Mouse (Mus musculus) olfactory bulb, adult 2 months (tissue): ENCODE results near the gene Foxn1.

Experiments used
- CTCF ChIP-seq: fragments of 200-500 bp; IDR thresholded peaks from 2 replicates; pipeline ENCODE4 v1.5.1; 2012; ENCODE audit warnings: low read depth, mild to moderate bottlenecking, low read length, moderate library complexity; ENCODE audit not compliant: insufficient read depth
- POLR2A ChIP-seq: fragments of 200-500 bp; IDR thresholded peaks from 2 replicates; pipeline ENCODE4 v1.6.1; 2012; ENCODE audit warnings: mild to moderate bottlenecking, low read depth, low read length, moderate library complexity; ENCODE audit not compliant: insufficient read depth

DNA sequence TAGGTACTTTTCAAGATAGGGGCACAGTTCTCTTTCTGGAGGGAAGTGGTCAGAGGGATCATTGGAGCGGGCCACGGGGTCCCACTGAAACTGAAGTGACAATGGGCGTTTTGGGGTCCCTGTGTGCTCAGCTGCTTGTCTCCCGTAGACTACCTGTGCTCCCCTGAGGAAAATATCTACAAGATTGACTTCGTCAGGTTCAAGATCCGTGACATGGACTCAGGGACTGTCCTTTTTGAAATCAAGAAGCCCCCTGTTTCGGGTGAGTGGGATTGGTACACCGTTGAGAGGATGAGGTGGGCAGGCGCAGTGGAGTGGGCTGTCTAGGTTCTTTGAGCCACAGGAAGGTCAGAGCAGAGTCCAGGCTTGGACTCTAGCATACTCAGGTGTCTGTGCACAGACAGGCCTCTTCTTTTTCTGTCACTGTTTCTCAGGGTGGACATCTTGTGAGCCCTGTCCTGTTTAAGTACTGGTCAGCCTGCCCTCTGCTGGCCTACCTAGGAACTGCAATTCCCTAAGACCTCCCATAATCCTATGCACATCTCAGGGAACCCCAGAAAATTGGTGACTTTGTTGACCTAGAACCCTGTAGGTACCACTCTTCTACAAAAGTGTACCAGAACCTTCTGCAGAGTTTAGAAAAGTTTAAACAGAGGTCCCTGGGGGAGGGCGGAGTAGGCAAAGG, 39.1 kb downstream of the Foxn1 start:
- no peak for TF ChIP-seq CTCF
- TF ChIP-seq POLR2A: no peak
